In the genomic region with DNA sequence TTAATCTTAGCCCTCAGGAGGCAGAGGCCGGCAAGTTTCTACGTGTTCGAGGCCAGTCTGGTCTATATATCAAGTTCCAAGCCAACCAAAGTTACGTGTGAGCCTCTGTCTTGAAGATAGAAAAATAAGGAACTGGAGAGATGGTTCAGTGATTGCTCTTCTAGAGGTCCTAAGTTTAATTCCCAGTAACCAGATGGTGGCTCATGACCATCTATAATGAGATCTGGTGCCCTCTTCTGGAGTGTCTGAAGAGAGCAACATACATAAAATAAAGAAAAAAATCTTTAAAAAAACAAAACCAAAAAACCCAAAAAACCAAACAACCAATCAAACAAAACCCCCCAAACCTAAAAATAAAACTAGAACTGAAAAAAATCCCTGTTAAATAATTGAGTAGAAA, we compare ENCODE assay signal across 1 mouse cellular context.
TF ChIP-seq lines count a peak whose summit lies in the region.

No protein-coding gene starts in this region.

TF ChIP-seq in CH12.LX, 34 proteins besides CTCF, POLR2A, EP300 and RAD21 (continued from another document):
- no peak for TF ChIP-seq RCOR1 (conservative IDR thresholded peaks at IDR 0.05; ENCODE audit: low read depth, low read length)
- TF ChIP-seq JUND (conservative IDR thresholded peaks at IDR 0.05; ENCODE audit: low read depth, low read length) = no peak
- TF ChIP-seq BHLHE40 (IDR thresholded peaks at IDR 0.05; ENCODE audit: low read depth, low read length) = no peak
- peak; percentile 11; the same call in 1 of the 2 replicates for TF ChIP-seq ZKSCAN1 (IDR thresholded peaks at IDR 0.05; ENCODE audit: borderline replicate concordance, low read depth, low read length)
- peak; percentile 22; the same call in 1 of the 2 replicates for TF ChIP-seq SMC3 (IDR thresholded peaks at IDR 0.05; ENCODE audit: low read depth, low read length)
- TF ChIP-seq NELFE (IDR thresholded peaks at IDR 0.05; ENCODE audit: low read depth, low read length) = no peak
- no peak for TF ChIP-seq MXI1 (IDR thresholded peaks at IDR 0.05; ENCODE audit: low read depth, low read length)
- no peak for TF ChIP-seq E2F4 (IDR thresholded peaks at IDR 0.05; ENCODE audit: insufficient replicate concordance, low read depth, low read length)
- no peak for TF ChIP-seq TBP (conservative IDR thresholded peaks at IDR 0.05; ENCODE audit: low read depth, low read length)
